Mouse (Mus musculus) frontal cortex, adult 2 months (tissue): ENCODE data around the gene Gm3250. TPM values are rescaled to one million over a fixed set of nuclear protein-coding genes. Genes with fewer than 3 reads are reported as not detected.
"Not testable (repeated sequence)": the region's sequence is repeated elsewhere in the genome, so short reads cannot be mapped to it uniquely, and the experiment has no call there.

Experiments used
- DNase-seq, 2 experiments: peaks; one replicate each; pipeline ENCODE4 v3.0.0; 2022; ENCODE audit warnings: low spot score in 1 of 2; ENCODE audit errors: extremely low spot score in 1 of 2
- polyA plus RNA-seq: library from polyadenylated mRNA; depleted of rRNA; stranded (reverse); fragments of >200 nt; gene quantifications from 2 replicates; pipeline ENCODE4 v1.2.3, GENCODE M21; 2012; rRNA removed

Gene Gm3250
- polyA plus RNA-seq, result not detected in 2 replicates

GRCm38 (mm10) chr10:77782442-77782841 lies at the start of gene Gm3250:
Gm3250 (minus strand) TSS chr10:77782542.
- DNase-seq, result not testable (repeated sequence)

DNA sequence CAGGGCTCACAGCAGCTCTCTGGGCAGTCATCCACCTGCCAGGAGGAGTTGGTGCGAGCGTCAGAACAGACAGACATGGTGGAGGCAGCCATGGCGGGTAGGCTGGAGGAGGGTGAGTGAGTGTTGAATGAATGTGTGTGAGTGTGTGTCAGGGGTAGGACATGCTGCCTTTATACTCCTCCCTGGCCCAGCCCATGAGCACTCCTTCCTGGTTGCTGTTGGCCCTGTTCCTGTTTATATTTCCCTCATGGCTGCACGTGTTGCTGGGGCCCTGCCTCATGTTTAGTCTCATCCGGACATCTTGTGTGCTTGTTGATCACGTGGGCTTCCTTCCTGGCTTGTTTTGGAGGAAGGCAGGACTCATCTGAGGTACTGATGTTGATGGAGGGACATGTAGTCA lies 44.6 kb upstream of the Gm3250 start, which contains the start of gene Krtap10-4:
Gene Krtap10-4 (minus strand): TSS at position 145 of the 400 bp plus-strand sequence.
- DNase-seq, result no peak

GRCm38 (mm10) chr10:77819203-77819602 lies 36.9 kb upstream of the Gm3250 start:
- DNase-seq, result no peak

GRCm38 (mm10) chr10:77818523-77818922 lies 36.2 kb upstream of the Gm3250 start:
- DNase-seq, result no peak

DNA sequence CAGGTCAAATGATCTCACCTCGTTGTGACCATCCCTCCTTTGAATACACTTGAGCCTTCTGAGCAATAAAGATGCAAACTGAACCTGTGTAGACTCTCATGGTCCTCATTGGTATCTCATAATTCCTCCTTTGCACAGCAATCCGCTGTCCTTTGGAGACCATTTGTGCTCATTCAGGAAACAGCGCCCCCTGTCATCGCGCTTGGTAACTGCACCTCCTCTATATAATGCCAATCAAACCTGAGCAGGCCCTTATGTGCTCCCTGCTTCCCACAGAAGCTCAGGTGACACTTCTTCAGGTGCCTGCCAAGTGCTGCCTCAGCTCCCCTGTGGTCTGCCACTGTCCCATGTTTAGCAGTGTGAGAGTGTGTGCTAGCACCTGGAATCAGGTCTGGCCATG lies 33.2 kb upstream of the Gm3250 start:
- DNase-seq, result peak in 1 of 2 experiments; percentile 28

- no peak for DNase-seq
These were observed 32.0 kb upstream of the Gm3250 start, which contains the start of gene Gm2696 for GRCm38 (mm10) chr10:77814382-77814781. Gm2696 (plus strand) TSS chr10:77814682.

DNA sequence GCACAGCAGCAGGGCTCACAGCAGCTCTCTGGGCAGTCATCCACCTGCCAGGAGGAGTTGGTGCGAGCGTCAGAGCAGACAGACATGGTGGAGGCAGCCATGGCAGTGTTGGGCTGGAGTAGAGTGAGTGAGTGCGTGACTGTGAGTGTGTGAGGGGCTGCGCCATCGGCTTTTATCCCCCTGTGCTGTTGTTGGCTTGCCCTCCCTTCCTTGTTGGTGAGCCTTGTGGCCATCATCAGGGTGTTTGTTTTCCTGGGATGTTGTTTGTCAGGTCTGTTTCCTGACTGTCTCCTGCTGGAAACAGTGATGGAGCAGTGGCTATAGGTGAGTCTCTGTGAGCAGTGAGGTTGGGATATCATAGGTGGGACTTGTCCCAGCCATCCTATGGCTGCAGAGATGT lies 29.4 kb upstream of the Gm3250 start, which contains the start of gene Gm9507:
Gene Gm9507 (minus strand): TSS at position 101 of the 400 bp plus-strand sequence.
- DNase-seq, result no peak

- no peak for DNase-seq
These were observed 21.8 kb upstream of the Gm3250 start for GRCm38 (mm10) chr10:77804095-77804494.

DNA sequence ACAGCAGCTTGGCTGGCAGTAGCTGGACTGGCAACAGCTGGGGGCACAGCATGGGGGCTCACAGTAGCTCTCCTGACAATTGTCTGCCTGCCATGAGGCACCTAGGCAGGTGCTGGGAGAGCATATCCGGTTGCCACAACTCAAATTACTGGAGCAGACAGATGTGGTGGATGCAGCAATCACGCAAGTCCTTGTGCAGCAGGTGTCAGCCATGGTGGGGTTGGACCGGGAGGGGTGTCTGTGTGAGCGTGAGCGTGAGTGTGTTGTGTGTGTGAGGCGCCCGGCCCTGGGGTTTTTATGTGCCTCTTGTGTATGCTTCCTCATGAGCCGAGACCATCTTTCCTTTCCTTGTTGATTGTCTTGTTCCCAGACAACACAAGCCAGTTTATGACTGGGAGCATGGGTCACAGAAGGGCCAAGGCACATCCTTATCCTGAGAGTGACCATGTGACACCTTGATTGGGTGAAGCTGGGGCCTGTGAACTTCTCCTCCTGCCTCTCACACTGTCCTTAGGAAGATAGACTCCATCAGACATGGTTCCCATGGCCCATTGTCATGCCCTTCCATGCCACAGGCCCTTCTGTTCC lies 16.7 kb upstream of the Gm3250 start, which contains the start of gene Gm19668:
Gene Gm19668 (minus strand): TSS at position 213 of the 588 bp plus-strand sequence.
- no peak for DNase-seq

DNA sequence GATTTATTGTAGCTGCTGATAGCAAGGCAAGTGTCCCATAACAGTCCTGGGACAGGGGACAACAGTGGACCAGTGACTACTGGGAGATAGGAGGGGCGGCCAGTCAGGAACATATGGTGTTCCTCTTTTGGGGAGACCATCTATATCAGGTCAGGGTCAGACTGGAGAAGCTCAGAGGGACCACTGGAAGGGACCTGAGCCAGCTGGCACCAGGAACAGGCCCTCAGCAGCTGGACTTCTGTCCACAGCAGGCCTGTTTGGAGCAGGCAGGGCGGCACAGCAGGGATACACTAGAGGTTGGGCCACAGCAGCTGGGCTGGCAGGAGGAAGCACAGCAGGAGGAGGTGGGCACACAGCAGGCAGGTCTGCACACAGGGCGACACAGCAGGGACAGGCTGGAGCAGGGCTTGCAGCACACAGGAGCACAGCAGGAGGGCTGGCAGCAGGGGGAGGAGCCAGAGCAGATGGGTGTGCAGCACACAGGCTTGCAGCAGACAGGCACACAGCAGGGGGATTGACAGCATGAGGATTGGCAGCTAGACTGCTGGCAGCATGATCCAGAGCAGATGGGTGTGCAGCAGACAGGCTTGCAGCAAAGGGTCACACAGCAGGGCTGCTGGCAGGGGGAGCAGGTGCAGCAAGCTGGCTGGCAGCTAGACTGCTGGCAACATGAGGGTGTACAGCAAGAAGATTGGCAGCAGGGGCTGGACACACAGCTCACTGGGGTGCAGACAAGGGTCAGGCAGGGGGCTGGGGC lies 16.0 kb upstream of the Gm3250 start:
- DNase-seq, result not testable (repeated sequence)

- no peak for DNase-seq
These were observed 15.3 kb upstream of the Gm3250 start for GRCm38 (mm10) chr10:77797677-77798076.

DNA sequence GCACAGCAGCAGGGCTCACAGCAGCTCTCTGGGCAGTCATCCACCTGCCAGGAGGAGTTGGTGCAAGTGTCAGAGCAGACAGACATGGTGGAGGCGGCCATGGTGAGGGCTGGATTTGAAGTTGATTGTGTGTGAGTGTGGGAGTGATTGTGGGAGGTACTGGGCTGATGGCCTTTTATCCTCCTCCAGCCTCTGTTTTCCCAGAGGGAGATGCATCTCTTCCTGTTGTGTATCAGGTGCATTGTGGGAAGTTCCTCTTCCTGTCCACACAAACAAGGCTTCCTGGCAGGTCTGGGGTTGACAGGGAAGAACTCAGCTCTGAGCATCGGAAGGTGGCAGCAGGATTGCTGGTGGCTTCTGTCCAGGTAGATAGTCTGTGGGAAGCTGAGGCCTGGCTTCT lies 12.6 kb upstream of the Gm3250 start, which contains the start of gene Gm9639:
Gene Gm9639 (minus strand): TSS at position 101 of the 400 bp plus-strand sequence.
- no peak for DNase-seq

DNA sequence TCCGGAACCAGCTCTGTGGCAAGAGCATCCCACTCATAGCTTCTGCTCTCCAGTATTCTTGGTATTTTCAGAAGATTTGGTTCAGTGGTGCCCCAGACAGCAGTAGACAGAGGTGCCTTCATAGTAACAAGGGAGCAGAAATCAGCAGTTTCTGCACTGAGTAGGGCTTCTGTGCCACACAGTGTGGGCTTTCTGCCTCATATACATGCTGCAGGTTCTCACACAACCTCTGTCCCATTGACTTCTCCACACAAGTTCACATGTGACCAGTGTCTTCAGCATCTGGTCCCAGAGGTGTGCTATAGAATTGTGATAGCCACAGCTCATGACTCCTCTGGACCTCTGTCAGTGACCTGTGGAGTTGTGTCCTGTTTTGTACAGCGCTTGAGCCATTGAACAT lies 6.3 kb upstream of the Gm3250 start:
- no peak for DNase-seq

- not testable (repeated sequence) for DNase-seq
These were observed 5.5 kb upstream of the Gm3250 start, which contains the start of gene Gm7137 for GRCm38 (mm10) chr10:77787876-77788275. Gm7137 (minus strand) TSS chr10:77788200.

DNA sequence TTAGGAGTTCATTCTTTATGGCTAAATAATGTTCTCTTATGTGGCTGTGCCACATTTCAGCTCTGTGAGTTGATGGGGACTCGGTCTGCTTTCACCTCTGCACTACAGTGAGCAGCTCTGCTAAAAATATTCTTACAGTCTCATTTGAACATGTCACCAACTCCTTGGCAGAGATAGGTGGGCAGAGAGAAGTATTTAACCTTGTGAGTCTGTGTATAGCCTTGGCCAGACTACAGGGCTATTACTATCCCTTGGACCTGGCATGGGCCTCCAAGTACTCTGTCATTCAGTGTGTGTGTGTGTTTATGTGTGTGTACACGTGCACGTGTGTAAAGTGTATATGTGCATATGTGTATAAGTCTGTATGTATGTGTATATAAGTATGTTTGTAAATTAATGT lies 1.1 kb upstream of the Gm3250 start:
- not testable (repeated sequence) for DNase-seq

- DNase-seq, result not testable (repeated sequence)
These were observed 5.5 kb downstream of the Gm3250 start, which contains the start of gene Gm7138 for GRCm38 (mm10) chr10:77776844-77777243. Gm7138 (minus strand) TSS chr10:77776944.

GRCm38 (mm10) chr10:77772142-77772541 lies 10.2 kb downstream of the Gm3250 start:
- DNase-seq, result not testable (repeated sequence)

DNA sequence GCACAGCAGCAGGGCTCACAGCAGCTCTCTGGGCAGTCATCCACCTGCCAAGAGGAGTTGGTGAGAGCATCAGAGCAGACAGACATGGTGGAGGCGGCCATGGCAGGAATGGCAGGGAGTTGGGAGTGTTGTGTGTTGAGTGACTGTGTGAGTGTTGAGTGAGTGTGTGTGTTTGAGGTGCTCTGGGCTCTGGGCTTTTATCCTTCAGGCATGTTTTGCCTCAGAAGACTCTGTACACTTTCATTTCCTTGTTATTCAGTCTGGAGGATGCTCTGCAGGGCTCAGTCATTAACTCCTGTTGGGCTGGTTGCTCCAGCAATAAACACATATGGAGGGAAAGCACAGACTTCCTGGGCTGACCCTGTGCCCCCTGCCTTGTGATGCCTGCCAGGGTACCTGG lies 11.1 kb downstream of the Gm3250 start, which contains the start of gene Gm3238:
Gene Gm3238 (minus strand): TSS at position 101 of the 400 bp plus-strand sequence.
- not testable (repeated sequence) for DNase-seq

- DNase-seq, result no peak
These were observed 12.6 kb downstream of the Gm3250 start for GRCm38 (mm10) chr10:77769727-77770126.

- not testable (repeated sequence) for DNase-seq
These were observed 22.8 kb downstream of the Gm3250 start, which contains the start of gene Gm3233 for GRCm38 (mm10) chr10:77759582-77759981. Gm3233 (minus strand) TSS chr10:77759682.

DNA sequence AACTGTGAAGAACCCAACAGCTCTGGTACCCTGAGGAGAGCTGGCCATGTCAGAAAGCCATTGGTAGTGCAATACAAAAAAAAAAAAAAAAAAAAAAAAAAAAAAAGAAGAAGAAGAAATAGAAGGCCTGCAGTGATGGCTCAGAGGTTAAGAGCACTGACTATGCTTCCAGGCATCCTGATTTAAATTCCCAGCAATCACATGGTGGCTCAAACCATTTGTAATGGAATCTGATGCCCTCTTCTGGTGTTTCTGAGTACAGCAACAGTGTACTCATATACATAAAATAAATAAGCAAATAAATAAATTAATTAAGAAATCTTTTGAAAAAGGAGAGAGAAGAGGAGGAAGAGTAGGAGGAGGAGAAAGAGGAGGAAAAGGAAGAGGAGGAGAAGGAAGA lies 28.9 kb downstream of the Gm3250 start:
- DNase-seq, result no peak
